Mouse (Mus musculus) layer of hippocampus, adult 9-10 months (tissue): ENCODE data around the gene Aatf.

Experiments
- DNase-seq: peaks from one replicate; pipeline ENCODE4 v3.0.0; 2022; ENCODE audit warnings: low spot score

The Aatf gene

GRCm38 (mm10) chr11:84521751-84522299 lies 8.5 kb upstream of the Aatf start:
- DNase-seq = no peak

DNA sequence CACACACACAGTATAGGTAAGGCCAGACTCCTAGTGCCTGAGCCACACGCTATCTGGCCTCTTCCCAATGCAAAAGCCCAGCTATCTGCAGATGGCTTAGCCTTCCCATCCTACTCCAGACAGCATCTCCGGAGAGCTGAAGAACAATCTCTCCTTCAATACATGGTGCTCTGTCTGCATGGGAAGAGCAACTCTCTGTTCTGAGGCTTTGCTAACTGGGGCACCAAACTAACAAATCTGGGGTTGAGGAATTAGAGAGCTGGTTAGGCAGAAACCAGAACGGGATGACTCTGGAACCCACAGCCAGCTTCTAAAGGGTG lies 7.7 kb upstream of the Aatf start:
- no peak for DNase-seq

DNA sequence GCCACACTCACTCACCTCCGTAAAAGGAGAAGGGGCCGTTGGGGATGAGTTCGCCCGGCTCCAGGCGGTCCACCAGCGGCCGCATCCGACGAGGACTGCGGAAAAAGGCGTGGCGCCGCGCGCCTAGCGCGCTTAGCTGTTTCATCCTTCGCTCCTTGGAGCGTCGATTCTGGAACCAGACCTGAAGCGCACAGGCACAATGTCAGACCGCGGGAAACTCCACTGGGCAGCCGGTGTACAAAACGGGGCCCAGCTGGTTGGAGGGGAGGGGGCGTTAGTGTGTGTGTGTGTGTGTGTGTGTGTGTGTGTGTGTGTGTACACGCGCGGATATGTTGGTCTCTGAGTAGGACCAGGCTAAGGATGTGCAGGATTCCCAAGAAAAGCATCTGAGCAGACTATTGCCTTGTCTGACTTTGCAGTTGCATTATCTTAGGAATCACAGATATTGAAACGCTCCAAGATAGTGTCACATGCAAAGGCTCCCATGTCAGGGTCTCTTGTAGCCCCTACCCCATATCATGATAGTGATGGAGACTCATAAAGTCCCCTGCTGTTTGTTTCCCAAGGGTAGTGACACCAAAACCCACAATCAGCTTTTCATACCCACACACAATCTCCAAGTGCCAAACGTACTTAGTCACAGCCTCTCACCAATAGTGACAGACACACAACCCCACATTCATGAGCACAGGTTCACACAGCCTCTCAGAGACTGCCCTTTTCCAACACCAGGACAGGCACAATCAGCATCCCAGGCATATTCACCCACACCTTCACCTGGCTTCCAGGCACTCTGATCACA lies 7.1 kb upstream of the Aatf start:
- DNase-seq = no peak

DNA sequence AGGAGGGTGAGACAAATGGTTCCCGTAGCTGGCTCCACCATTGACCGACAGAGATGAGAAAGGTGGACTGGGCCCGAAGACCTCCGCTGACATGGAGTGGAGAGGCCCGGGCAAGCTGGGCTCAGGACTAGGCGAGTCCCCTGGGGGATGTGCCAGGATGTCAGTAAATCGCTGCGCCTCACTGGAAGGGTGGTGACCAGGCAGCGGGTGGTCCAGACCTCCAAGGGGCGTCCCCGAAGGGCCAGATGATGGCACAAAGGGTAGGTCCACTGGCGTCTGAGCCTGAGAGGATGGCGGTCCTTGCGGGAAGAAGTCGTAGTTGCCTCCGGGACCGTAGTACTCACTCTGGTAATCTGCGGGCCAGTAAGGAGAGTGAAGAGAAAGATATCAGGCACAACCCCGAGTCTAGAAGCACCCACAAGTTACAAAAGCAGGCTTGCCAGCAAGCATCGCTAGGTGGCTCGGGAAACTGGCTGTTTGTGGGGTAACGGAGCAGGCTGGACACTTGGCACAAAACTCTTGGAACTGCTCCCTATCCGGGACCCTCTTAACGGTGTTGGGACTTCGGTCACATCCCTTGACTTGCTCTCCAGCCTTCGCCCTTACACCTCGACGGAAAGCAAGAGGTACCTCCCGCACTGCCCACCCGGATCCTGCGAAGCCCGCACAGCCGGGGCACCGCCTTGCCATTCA lies 6.4 kb upstream of the Aatf start:
- DNase-seq = no peak

DNA sequence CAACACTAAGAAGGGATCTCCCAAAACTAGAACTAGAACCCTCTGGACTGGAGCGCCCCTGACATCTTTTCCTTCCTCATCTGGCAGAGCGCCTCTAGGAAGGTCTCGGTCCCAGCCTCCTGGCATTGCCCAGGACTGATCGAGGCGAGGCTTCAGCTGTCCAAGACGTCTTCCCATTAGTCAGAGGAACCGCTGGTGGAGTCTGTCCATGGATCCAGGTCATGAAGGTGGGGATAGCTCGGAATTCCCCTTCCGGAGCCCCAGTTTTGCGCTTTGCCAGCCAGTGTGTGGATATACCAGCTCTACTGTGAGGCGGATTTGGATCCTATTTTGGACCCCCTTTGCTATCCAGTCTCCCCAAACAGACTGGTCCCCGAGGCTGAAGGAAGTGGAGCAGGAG lies 5.7 kb upstream of the Aatf start:
- no peak for DNase-seq

DNA sequence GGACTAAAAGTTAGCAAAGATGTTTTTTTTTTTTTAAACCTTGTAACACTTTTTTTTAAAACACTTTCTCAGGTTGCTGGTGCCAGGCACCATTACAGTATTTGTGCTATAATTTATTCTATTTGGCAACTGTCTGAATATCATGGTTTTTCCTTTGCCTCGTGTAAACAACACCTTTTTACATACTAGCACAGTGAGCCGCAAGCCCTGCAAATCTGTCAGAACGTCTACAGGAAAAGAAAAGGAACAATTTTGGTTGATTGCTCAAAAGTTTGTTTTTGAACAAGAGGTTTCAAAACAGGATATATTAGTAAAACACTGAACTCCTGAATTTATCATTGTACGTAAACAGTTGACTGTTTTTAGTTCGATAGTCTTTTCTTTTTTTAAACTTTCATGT lies 4.9 kb upstream of the Aatf start:
- no peak for DNase-seq

GRCm38 (mm10) chr11:84517431-84517830 lies 4.1 kb upstream of the Aatf start:
- DNase-seq = no peak

DNA sequence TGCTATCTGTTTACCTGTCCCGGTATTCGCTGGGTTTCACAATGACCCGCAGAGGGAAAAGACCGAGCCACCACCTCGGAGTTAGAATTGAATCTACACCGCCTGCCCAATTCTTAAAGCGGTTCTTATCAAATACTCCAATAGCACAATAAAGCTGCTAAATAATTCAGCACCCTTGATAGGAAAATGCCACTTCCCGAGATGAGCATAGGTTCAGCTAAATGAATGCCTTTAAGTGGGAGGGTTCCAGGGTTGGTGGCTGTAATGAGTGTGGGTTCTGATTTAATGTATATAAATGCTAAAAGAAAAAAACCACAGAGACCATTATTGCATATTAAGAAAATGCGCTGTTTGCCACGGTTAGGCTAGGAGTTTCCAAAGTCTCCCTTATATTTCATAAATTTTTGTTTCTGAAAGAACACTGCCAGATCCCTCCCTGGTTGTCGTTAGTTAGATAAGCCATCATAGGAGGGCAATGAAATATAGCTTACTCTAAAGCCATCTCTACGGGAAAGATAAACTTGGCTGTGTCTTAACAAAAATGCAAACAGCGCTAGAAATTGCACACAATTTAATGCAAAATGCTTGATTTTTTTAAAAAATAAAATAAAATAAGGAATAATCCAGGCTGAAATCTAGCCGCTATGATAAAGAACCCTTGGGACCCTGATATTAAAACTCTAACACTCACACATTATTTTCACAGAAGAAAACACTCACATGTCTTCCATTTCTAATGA lies 3.3 kb upstream of the Aatf start:
- DNase-seq = no peak

DNA sequence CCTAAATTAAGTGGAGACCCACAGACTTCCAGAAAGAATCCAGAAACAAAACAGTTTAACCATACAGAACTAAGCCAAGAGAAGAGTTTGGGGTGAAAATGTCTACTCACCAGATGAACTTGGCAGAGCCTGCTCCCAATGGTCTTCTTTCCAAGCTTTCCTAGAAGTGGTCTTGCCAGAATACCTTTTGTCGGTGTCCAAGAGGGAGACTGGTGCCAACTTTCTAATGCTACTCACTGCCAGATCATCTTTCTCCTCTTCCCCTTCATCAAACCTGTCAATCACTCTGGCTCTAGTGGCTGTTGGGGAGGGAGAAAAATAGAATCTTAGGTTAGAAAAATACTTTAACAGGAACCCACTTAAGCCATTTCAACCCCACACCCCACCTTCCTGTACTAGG lies 1.3 kb downstream of the Aatf start:
- no peak for DNase-seq

DNA sequence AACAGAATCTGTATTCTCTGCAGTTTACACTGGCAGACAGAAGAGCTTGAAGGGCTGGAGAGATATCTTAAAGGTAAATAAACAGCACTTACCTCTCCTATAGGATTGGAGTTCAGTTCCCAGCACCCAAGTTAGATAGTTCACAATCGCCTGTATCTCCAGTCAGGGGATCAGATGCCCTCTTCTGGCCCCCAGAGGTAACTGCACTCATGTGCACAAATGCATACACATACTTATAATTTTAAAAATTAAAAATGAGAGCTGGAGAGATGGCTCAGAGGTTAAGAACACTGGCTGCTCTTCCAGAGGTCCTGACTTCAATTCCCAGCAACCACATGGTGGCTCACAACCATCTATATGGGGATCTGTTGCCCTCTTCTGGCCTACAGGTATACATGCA lies 9.0 kb downstream of the Aatf start:
- DNase-seq = no peak

DNA sequence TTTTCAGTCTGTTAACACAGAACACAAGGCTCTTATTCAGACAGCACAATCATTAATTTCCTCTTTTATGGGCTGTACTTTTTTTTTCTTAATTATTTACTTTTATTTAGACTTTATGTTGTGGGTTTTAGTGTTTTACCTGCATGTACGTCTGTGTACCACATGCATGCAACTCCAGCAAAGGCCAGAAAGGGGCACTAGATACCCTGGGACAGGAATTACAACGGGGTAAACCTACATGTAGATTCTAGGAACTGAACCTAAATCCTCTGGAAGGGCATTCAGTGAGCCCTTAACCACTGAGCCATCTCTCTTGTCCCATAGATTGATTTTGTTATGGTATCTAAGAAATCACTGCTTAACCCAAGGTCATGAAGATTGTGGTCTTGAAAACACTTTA lies 15.4 kb downstream of the Aatf start:
- no peak for DNase-seq

DNA sequence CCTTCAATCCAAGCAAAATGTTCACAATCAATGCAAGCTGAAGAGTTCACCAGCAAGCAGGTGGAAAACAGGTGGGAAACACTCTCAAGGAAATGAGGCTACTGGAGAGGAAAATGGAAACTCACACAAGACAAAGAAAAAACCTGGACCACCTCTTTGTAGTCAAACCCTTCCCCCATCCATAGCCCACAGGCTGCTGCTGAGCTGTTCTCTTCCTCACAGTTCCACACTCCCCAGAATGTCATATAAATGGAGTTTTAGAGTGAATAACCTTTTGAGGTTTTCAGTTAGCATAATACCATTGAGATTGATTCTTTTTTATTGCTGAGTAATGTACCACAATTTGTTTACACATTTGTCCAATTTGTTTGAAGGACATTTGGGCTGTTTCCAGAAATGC lies 16.4 kb downstream of the Aatf start:
- DNase-seq = no peak

- no peak for DNase-seq
Measured at GRCm38 (mm10) chr11:84495774-84496173, 17.5 kb downstream of the Aatf start.

- no peak for DNase-seq
Measured at GRCm38 (mm10) chr11:84481661-84482060, 31.7 kb downstream of the Aatf start.

- DNase-seq = no peak
Measured at GRCm38 (mm10) chr11:84480451-84480850, 32.9 kb downstream of the Aatf start.

- no peak for DNase-seq
Measured at GRCm38 (mm10) chr11:84476641-84477040, 36.7 kb downstream of the Aatf start.

DNA sequence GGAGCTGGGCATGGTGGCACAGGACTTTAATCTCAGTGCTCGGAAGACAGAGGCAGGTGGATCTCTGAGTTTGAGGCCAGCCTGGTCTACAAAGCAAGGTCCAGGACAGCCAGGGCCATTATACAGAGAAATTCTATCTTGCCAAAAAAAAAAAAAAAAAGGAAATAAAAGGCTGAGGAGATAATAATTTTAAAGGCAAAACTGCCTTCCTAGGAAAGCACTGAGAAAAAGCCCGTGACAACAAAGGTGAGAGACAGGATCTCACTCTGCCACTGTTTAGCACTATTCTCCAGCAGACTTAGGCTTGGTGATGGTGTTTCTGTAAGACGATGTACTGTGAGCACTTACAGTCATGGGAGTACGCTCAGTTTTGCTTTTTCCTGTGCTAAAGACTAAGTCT lies 37.3 kb downstream of the Aatf start:
- DNase-seq = no peak

DNA sequence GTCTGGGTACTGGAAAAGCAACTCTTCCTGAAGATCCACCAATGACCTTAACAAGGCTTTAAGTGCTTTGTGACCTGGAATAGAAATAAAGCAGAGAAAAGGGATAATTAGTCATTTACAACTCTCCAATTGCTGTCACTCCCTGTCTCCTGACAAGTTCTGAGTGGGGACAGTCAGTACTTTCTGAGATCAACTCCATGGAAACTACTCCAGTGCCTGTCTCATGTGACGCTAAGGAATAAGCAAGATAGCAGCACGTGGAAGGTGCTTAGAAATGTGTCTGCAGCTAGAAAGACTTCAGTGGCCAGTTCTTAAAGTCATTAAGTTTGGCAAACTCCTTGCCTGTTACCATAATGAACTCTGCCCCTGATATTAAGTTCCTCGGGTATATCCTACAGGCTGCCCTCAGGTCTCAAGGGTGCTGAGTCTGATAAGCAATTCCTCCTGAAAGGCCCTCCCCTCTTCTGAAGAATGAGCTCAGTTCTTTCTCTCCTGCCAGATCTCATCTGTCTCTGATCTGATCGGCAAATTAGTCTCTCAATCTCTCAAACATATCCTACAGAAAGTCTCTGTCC lies 40.1 kb downstream of the Aatf start:
- DNase-seq = no peak

- no peak for DNase-seq
Measured at GRCm38 (mm10) chr11:84464571-84464970, 48.8 kb downstream of the Aatf start.

- no peak for DNase-seq
Measured at GRCm38 (mm10) chr11:84453901-84454300, 59.4 kb downstream of the Aatf start.

GRCm38 (mm10) chr11:84442554-84443331 lies 70.6 kb downstream of the Aatf start:
- no peak for DNase-seq

- DNase-seq = no peak
Measured at GRCm38 (mm10) chr11:84440402-84440801, 72.9 kb downstream of the Aatf start.
